Mouse (Mus musculus) cerebellum, adult 18-20 months (tissue): ENCODE data around the gene Snx5.

Experiments
- DNase-seq, 2 experiments: peaks; one replicate each; pipeline ENCODE4 v3.0.0; 2021

Gene Snx5

DNA sequence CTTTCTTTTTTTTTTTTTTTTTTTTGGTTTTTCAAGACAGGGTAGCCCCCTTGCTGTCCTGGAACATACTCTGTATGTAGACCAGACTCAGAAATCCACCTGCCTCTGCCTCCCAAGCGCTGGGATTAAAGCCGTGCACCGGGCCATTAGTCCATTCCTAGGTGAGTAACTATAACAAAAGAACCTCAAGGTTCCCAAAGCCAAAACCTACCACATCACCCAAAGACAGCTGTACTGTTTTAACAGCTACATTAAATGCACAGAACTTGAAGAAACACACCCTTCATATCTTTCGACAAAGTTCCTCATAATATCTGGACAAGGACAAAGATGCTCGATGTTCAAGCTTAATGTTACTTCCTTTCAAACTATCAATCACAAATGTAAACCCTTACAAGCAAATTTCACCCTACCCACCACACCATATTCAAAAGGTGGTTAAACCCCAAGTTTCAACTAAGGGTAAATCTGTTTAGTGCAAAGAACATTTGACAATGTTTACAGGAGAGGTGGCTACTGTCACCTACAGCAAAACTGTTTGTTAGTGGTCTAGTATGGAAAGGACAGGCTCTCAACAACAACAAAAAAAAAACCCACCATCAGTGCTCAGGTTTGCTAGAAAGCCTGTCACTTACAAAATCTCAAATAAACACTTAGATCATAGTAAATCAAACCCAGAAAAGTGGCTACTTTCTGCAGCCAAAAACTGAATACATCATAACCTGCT is 3.5 kb downstream of the Snx5 start:
- DNase-seq, result no peak

DNA sequence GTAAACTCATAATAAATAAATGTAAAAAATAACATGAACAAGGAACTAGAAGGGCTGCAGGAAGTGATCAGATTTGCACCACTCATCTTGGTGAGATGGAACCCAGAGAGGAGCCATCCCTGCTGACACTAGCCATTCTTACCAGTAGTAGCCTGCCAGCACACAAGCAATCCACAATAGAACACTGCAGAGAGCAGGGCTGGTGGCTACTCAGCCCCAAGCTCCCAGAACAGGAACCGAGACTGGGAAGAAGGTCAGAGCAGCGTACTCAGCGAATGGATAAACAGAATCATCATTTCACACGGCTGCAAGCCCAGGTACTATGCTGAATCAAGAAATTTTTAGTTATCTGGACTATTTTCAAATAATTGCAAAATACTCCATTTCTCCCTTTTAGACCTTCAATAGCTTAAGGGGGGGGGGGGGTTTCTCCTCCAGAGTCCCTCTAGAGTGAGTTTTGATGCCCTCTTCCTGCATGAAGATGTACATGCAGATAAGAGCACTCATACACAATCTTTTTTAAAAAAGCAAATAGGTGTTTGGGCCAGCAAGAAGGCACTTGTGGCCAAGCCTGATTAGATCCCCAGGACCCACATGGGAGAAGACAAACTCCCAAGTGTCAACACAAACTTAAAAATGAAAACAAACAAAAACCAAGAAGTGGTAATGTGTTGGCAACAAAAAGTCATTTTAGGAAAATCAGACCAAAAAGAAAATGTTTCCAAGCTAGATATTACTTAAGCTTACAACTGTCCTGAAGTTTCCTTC is 4.6 kb downstream of the Snx5 start:
- no peak for DNase-seq

DNA sequence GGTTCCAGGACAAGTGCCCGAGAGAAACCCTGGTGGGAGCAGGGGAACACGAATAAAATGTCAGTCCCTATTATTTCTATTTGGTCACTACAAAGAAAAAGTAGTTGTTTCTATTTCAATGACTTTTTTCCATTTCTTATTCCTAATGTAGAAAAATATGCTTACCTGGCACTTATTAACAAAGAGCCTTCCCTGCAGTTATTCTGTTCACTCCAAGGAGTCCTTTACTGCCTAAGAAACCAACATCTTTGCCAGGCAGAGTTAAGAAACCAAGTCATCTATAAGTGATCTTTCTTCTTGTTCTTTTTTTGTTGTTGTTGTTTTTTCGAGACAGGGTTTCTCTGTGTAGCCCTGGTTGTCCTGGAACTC is 5.6 kb downstream of the Snx5 start:
- no peak for DNase-seq

DNA sequence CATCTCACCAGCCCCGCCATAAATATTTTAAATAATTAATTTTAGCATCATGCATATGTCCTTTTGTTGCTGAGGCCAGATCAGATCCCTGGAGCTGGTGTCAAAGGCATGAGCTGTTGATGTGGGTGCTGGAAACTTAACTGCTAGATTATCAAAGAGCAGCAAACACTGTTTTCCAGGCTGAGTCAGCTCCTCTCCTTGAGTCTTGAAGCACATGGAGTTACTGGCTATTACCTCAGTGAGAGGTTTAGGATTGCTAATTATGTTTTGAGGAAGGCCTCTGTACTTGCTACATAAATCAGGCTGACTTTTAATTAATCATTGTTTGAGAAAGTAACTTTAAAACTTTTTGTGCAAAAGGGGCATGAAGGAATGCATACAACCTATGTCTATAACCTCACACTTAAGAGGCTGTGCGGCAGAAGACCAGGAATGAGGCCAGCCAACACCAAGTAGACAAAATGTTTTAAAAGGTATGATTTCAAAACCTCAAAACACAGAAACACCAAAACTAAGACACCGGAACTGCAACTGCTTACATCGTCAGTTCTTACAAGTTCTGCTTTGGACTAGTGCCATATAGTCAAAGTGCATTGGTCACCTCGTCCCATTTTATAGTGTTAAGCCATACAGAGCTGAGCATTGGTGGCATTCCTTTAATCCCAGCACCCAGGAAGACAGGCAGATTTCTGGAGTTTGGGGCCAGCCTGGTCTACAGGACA is 6.1 kb downstream of the Snx5 start:
- no peak for DNase-seq

DNA sequence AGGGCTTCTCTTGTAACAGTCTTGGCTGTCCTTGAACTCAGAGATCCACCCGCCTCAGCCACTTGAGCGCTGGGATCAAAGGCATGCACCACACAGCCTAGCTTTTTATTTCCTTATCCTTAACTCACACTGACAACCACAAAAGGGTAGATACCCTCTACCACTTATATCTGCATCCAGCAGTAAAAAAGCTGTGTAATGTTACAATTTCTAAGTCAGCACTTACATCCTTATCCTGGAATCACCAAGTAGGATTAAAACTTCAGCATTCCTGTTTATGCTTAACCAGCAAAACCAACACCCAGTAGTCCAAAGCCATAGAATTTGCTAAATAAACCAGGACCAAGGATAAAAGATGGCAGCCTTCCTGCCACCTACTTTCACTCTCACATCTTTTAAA is 7.9 kb downstream of the Snx5 start:
- DNase-seq, result no peak

DNA sequence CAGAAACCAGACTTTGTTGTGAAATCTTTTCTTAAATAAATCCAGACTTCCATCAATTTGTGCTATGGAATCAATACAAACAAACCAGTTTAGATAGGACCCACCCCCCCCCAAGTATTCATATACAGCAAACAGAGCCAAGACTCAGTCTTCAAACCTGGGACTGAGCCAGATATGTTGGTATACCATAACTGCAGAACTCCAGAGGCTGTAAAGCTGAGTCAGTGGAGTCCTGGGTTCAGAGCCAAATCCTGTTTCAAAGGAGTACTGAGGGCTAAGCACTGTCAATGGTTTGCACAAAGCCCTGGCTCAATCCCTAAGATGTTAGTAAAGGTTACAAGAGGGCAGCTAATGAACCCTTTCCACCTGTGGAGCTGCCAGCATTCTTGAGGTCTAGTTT is 20.6 kb downstream of the Snx5 start:
- no peak for DNase-seq

DNA sequence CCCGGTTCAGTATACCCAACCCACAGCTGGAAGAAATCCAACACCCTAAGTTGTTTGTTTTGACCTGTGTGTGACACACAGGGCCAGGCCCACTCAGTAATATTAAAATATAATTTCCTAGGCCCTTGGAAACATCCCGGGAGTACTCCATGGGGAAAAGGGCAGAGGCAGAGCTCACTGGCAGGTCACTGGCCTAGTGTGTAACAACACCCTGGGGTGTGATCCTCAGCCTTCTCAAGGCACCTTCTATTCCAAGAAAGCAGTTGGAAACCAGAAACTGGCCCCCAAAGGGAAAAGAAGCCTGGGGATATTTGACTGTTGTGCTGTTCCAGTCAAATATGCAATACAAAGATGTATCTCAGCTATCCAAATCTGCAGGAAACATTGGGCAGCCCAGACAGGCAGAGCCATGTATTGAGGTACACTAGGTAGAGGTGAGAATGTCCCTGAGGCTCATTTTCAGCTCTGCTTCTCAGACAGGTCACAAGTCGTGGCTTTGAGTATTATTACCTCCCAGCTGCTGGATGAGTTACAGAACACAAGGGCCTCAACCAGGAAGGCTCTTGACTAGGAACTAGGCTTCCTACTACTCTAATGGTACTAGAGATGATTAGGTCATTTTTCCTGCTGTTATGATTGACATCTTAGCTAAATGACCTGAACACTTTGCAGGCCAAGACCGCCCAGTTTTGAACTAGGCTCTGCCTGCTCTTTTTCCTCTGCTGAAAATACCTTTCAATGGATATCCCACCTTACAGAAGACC is 21.9 kb downstream of the Snx5 start:
- DNase-seq, result no peak

DNA sequence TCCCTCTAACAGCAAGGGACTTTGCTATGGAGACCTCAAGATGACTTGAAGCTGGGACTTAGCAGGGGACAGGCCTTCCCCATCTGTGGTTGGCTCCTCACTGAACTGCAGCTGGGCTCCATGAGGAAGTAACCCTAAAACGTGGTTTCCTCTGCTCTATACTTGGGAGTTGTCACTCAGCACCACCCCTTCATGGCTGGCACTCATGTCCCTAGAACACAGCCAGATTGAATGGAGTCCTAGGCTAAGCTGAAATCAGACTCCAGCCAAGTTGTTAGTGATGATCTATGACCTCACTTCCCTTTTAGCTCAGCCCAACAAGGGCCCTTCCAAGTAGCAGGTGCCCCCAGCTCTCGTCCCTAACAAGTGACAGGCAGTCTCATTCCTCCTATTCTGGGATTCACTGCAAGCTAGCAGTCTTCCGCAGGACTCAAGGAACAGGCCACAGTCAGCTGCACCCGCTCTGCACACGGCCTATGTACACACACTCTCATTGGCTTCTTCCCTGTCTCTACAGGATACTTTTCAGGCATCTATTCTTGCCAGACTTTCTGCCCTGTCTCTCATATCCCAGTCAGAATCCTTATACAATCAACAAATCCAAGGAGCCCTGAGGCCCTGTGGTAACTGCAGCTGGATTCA is 23.2 kb downstream of the Snx5 start:
- DNase-seq, result no peak

DNA sequence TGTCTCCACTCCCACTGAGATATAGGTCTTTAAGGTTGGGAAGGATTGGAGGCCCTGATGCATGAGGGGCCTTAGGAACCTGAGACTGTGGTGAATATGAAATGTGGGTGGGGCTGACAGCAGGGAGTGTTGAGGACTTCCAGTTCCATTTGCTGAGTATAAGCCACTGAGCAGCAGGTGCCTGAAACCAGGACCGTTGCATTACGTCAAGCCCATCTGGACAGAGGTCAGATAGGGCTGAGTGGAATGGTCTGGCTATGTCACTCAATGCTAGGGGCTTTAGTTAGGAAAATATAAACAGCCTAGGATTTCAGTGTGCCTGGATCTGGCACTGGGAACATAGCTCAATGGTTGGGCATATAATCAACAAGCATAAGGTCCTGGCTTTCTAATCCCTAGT is 24.4 kb downstream of the Snx5 start:
- DNase-seq, result no peak

DNA sequence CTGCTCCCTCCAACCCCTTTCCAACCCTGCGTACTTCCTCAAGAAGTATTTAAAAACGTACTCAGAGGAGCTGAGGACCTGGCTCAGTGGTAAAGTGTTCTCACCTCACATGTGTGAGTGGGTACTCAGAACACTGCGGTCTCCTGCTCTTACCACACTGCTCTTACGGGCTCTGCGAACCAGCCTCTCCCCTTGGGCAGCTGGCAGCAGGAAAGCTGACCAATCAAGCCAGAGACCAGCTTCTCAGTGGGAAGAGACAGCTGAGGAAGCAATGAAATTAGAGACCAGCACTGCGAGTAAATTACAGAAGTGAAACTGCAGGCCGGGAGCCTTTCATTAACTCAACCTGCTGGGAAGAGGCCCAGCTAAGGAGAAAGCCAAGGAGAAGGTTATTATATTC is 25.2 kb downstream of the Snx5 start:
- no peak for DNase-seq

DNA sequence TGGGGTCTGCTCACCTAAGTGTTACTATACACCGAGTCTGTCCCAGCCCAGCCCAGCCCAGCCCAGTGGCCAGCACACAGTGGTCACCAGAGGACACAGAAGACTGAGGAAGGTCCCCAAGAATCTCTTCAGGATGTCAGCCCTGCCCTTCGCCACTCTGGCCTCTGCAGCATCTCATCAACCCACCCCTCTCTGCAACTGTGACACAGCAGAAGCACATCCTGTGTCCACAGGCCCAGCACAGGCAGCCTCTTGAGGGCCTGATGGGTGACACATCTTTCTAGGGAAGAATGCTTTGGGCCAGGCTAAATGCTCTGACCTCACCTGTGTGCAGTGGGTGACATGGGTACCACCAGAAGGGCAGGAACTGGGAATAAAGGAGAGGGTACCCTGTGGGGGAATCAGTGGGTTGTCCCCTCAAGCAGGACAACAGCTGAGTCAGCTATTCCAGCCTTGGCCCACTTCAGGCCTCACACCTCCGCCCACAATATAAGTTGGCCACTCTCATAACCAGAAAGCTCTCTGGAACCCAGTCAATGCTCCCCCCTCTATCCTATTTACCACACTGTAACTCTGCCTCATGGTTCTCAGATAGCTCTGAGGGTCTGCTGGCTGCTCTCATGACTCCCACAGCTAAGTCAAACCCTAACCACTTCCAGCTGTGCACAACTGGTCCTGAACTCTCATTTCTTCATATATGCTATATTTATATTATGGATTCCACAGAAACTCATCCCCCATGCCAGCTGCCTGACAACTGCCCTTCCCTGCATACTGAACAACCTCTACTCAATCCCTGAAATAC is 30.4 kb downstream of the Snx5 start:
- DNase-seq, result no peak

DNA sequence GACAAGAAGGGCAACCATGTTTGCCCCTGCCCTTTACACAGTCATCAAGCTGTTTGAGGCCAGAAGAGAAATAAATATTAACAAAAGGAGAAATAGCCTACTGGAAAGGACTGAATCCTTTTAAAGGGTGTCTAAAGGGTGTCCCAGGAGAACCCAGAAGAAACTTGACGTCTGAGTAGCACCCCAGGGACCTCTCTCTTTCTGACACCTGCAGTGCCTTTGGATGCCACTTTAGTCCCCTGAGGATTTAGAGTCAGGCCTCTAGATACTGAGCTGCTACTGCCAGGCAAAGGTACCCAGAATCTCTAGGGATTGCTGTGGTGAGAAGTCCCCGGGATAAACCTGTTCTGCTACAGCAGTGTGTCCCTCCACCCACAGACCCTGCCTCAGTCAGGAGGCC is 31.4 kb downstream of the Snx5 start:
- no peak for DNase-seq

DNA sequence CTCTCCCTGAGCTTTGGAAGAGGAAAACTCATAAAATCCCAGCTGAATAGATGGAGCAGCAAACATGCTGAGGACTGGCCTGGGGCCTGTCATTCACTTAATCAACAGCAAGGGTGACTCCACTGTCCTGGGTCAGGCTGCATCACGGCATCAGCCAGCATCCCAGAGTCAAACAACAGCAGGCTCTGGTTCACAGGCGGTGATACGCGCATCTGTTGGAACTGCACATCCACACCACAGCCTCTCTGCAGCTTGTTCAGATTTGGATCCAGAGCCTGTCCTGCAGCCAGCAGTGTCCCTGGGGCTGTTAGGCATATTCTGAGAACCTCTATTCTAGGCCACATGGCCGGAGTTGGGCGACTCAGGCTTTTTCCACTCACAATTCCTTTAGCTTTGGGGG is 32.4 kb downstream of the Snx5 start:
- DNase-seq, result no peak

DNA sequence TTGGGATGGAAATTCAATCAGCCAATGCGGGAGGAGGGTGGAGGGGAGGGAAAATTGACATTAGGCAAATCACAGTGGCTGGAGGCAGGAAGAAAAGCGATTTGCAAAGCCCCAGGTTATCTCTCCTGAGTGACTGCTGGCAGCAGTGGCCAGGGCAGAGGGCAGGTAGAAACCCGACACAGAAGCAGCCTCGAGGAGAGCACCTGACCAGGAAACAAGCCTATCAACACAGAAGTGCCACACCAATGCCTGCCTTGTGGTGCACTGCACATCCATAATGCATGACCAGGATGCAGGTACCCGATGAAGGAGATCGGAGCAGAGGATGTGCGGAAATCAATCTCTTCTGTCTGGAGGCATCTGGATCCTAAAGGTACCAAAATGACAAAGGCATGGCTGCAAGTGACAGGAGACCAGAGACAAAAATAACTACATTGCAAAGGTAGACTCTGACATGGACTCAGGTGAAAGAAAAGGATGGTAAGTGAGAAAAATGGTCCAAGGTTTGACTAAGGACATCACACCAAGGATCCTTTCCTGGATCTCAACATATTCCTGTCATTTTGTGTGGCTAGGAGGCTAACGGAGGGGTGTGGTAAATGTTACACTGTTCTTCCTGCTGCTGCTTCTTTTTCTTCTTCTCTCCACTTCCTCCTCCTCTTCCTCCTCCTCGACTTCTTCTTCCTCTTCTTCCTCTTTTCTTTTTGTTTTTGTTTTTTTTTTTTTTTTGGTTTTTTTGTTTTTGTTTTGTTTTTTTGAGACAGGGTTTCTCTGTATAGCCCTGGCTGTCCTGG is 33.7 kb downstream of the Snx5 start:
- DNase-seq, result no peak

DNA sequence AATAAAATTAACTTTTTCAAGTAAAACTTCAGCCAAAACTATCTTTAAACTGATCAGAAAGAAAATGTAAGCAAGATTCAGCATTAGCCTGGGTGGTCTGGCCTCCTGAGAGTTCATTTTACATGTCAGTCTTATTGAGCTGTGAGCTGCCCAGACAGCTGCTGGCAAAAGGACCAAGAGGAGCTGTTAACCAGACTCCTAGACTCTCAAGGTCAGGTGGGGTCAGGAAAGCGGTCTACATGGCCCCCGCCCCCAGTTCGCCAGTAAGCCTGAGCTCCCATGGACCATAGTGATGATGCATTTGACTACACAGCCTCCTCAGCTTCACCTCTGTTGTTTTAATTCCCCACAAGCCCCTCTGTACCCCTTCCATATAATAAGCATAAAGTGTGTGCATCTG is 34.9 kb downstream of the Snx5 start:
- DNase-seq, result no peak

DNA sequence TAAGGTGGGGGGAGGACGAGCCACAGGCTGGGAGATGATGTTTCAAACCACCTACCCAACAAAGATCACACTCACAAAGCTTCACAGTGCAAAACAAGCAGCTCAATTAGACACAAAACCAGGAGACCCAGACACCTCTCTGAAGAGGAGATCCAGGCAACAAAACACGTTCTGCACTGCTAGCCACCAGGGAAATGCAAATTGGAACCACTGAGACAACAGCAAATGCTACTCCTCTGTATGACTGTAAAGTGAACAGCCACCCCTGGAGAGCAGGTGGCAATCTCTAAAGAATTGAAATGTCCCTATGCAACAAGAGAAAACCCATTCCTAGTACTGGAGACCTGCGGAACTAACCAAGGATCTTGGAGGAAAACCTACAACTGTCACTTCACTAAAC is 37.2 kb downstream of the Snx5 start:
- DNase-seq, result no peak

DNA sequence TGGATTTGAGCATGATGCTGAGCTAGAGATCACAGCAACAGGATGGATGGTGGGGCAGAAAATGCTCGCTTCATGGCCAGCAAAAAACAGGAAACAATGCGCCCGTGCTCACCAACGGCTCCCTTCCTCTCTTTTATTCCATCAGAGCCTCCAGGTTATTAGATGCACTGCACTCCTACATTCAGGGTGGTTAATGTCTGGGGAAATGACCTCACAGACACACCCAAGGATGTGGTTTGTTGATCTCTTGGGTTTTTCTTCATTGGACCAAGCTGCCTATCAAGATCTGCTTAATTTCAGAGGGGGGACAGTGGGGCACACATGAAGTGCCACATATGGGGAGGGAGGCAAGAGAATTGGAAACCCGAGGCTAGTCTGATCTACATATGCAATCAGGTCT is 39.6 kb downstream of the Snx5 start:
- DNase-seq, result no peak

DNA sequence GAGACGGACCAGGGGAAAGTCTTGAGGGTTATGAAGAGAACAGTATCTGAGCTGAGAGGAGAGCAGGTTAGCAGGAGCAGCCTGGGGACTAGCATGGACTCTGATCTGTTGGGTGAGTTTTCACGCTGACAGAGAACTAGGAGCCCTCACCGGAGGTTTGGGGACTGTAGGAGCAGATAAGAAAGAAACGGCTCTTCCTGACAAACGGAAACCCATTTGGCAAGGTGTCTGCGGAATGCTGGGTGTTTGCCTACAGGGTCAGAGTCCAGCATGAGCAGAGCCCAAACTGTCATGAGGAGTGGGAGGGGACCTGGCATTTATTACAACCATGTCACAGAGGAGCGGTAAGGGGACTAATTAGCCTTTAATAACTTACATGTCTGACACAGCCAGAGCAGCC is 40.2 kb downstream of the Snx5 start:
- DNase-seq, result no peak

DNA sequence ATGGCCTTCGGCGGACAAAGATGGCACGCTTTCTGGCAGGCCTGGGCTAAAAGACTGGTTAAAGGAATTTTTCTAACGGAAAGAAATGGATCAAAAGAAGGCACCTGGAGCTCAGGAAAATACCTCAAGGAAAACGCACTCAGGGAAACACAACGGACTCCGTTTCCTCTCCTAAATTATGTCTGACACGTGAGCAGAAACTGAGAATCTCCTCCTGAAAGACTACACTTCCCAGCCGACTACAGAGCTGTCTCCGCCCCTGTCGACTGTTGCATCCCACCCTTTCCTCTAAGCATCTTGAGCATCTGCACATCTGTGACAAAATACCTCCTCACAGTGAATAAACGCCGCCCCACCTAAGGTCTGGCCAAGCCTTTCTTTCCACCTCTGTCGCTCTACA is 41.1 kb downstream of the Snx5 start:
- no peak for DNase-seq

DNA sequence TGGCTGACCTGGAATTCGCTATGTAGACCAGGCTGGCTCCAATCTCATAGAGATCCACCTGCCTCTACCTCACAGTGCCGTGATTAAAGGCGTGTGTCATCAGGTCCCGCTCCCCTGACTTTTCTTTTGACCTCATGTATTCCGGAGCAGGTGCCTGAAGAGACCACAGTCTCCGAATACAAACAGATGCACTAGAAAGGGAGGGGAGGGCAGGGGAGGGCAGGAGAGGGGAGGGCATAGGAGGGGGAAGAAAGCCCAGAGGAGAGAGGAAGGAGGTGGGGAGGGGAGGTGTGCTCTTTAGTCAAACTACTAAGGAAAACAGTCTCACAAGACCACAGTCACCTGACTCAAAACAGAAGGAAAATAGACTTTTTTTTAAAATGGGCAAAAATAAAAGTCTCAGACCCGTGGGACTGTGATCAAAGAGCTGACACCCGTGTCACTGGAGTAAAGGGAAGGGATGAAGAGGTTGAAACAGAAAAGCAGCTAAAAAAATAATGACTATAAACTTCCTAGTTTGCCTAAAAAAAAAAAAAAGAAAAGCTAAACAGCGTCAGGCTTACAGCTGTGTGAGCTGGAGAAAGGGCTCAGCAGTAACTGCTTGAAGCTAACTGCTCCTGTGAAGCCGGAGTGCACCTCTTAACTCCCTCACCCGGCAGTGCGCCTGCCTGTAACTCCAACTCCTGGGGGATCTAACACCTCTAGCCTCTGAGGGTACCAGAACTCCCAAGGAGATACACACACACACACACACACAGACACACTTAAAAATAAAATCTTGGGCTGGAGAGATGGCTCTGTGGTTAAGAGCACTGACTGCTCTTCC is 42.0 kb downstream of the Snx5 start:
- no peak for DNase-seq
